Mouse (Mus musculus) heart, embryonic 14.5 days (tissue): ENCODE data around the gene Efna1. TPM values are rescaled to one million over a fixed set of nuclear protein-coding genes. Genes with fewer than 3 reads are reported as not detected.
A peak's percentile ranks its signal among the peaks of the same experiment; 100 is the strongest.

ENCODE experiments used
- ATAC-seq: fragments of 200-750 bp; cut with Nextera tagmentation; 2 replicates; pipeline ENCODE4 v1.8.0; 2017; ENCODE audit warnings: low read depth, moderate TSS enrichment; ENCODE audit not compliant: insufficient number of reproducible peaks, insufficient read depth, low FRiP score
- H3K27ac ChIP-seq, 2 experiments: fragments of 200-500 bp in 1 of 2; fragments of 300-500 bp in 1 of 2; sonication (generic) in 1 of 2; replicated peaks in 1 of 2; 2 replicates each; pipeline ENCODE4 v1.5.1; 2012 to 2014; ENCODE audit warnings: low read depth in 2 of 2, low read length in 2 of 2, control low read depth in 1 of 2, mild to moderate bottlenecking in 1 of 2, mixed read lengths in 1 of 2; ENCODE audit not compliant: control insufficient read depth in 1 of 2, insufficient read depth in 1 of 2
- H3K27me3 ChIP-seq: fragments of 300-500 bp; sonication (generic); 2 replicates; pipeline ENCODE4 v1.6.1; 2014; ENCODE audit warnings: mild to moderate bottlenecking, low read length, control low read depth; ENCODE audit not compliant: control insufficient read depth, insufficient read depth
- H3K36me3 ChIP-seq: fragments of 300-500 bp; sonication (generic); 2 replicates; pipeline ENCODE4 v1.6.1; 2014; ENCODE audit warnings: mild to moderate bottlenecking, control low read depth, low read length, mixed read lengths; ENCODE audit not compliant: control insufficient read depth, insufficient read depth
- H3K4me1 ChIP-seq, 2 experiments: fragments of 200-500 bp in 1 of 2; fragments of 300-500 bp in 1 of 2; sonication (generic) in 1 of 2; 2 replicates each; pipeline ENCODE4 v1.6.1; 2012 to 2014; ENCODE audit warnings: low read length in 2 of 2, control low read depth in 1 of 2, mixed read lengths in 1 of 2; ENCODE audit not compliant: control insufficient read depth in 2 of 2, insufficient read depth in 2 of 2
- H3K4me2 ChIP-seq: fragments of 300-500 bp; sonication (generic); 2 replicates; pipeline ENCODE4 v1.6.1; 2014; ENCODE audit warnings: mild to moderate bottlenecking, low read length
- H3K4me3 ChIP-seq, 2 experiments: fragments of 200-500 bp in 1 of 2; fragments of 300-500 bp in 1 of 2; sonication (generic) in 1 of 2; 2 replicates each; pipeline ENCODE4 v1.5.1; 2012 to 2014; ENCODE audit warnings: low read length in 2 of 2, mild to moderate bottlenecking in 2 of 2, control low read depth in 1 of 2, low read depth in 1 of 2, moderate library complexity in 1 of 2; ENCODE audit not compliant: control insufficient read depth in 1 of 2, insufficient read depth in 1 of 2
- H3K9ac ChIP-seq: fragments of 300-500 bp; sonication (generic); 2 replicates; pipeline ENCODE4 v1.6.1; 2014; ENCODE audit warnings: mild to moderate bottlenecking, low read length
- H3K9me3 ChIP-seq: fragments of 300-500 bp; sonication (generic); 2 replicates; pipeline ENCODE4 v1.6.1; 2016; ENCODE audit warnings: low read length, control low read depth; ENCODE audit not compliant: control insufficient read depth
- WGBS: fragments of 180-500 bp; shearing (Covaris S2); extraction: QIAGEN DNeasy Blood & Tissue Kit; methylation state at CpG from one replicate; pipeline ENCODE4 v1.1.7; 2014; 5-methylcytosine and 5-hydroxymethylcytosine counted together
- polyA plus RNA-seq: library from polyadenylated mRNA; unstranded; fragments of >200 nt; fragmentation: Nextera tagmentation; extraction: Ambion mirVana; gene quantifications from 2 replicates; pipeline ENCODE4 v1.2.1, GENCODE M21; 2014

Gene Efna1
- polyA plus RNA-seq, 1 experiment from 2014 or later: 38.4 TPM

GRCm38 (mm10) chr3:89243609-89244008, 37.3 kb downstream of the Efna1 start:
- ATAC-seq: no peak
- H3K9me3 ChIP-seq: no peaks in the 10 kb centered on the region
- H3K4me2 ChIP-seq: peak overlapping the region; percentile 39
- H3K27ac ChIP-seq: no peak overlapping the region
- peaks cover under 1% of the 10 kb centered on the region; the same call in 1 of the 2 replicates for H3K36me3 ChIP-seq
- peak overlapping the region; percentile 46 for H3K9ac ChIP-seq
- H3K27me3 ChIP-seq: peaks cover 25% of the 10 kb centered on the region
- H3K4me3 ChIP-seq: no peak overlapping the region
- 16% methylated on average over 14 of the region's 14 CpGs for WGBS
- peaks cover 8 to 29% of the 10 kb centered on the region in 2 experiments for H3K4me1 ChIP-seq

- no peak overlapping the region for H3K4me3 ChIP-seq
- no peaks in the 10 kb centered on the region for H3K9me3 ChIP-seq
- H3K27me3 ChIP-seq: peaks cover 25% of the 10 kb centered on the region
- H3K4me2 ChIP-seq: no peak overlapping the region
- H3K9ac ChIP-seq: no peak overlapping the region
- ATAC-seq: no peak
- 69% methylated on average over 9 of the region's 9 CpGs for WGBS
- H3K36me3 ChIP-seq: no peaks in the 10 kb centered on the region
- H3K27ac ChIP-seq: no peak overlapping the region
- peaks cover 8 to 29% of the 10 kb centered on the region in 2 experiments for H3K4me1 ChIP-seq
Measured at GRCm38 (mm10) chr3:89242331-89242895, 38.5 kb downstream of the Efna1 start.

- Histone ChIP-seq H3K9ac (no peak overlapping the region), H3K36me3 (no peaks in the 10 kb centered on the region), H3K4me1 (peaks cover 2 to 4% of the 10 kb centered on the region in 2 experiments), H3K9me3 (no peaks in the 10 kb centered on the region), H3K27me3 (peaks cover 6% of the 10 kb centered on the region; the same call in 1 of the 2 replicates), H3K4me3 (no peak overlapping the region), H3K27ac (no peak overlapping the region), H3K4me2 (no peak overlapping the region)
- WGBS: 54% methylated on average over 10 of the region's 12 CpGs
- no peak for ATAC-seq
Measured at GRCm38 (mm10) chr3:89238494-89238893, 42.4 kb downstream of the Efna1 start.

- Histone ChIP-seq H3K27me3 (no peaks in the 10 kb centered on the region), H3K36me3 (no peaks in the 10 kb centered on the region), H3K27ac (no peak overlapping the region), H3K4me3 (no peak overlapping the region), H3K9ac (no peak overlapping the region), H3K4me2 (no peak overlapping the region), H3K4me1 (peaks cover 9 to 12% of the 10 kb centered on the region in 2 experiments), H3K9me3 (no peaks in the 10 kb centered on the region)
- no peak for ATAC-seq
- WGBS: 92% methylated on average over 21 of the region's 21 CpGs
Measured at GRCm38 (mm10) chr3:89237682-89238081, 43.3 kb downstream of the Efna1 start.

GRCm38 (mm10) chr3:89236516-89236915, 44.4 kb downstream of the Efna1 start:
- 84% methylated on average over 10 of the region's 10 CpGs for WGBS

GRCm38 (mm10) chr3:89233562-89234110, 47.3 kb downstream of the Efna1 start:
- Histone ChIP-seq H3K27me3 (peaks cover 12% of the 10 kb centered on the region; the same call in 1 of the 2 replicates), H3K4me3 (no peak overlapping the region), H3K36me3 (no peaks in the 10 kb centered on the region), H3K9ac (peak overlapping the region; percentile 21; the same call in 1 of the 2 replicates), H3K9me3 (no peaks in the 10 kb centered on the region), H3K27ac (peak overlapping the region in 1 of 2 experiments; percentile 29; a peak in 1 of 4 replicates), H3K4me2 (no peak overlapping the region), H3K4me1 (peaks cover 9 to 14% of the 10 kb centered on the region in 2 experiments)
- peak; percentile 42; the same call in 1 of the 2 replicates for ATAC-seq
- WGBS: 44% methylated on average over 14 of the region's 14 CpGs

More at GRCm38 (mm10) chr3:89236516-89236915, 44.4 kb downstream of the Efna1 start:
- Histone ChIP-seq H3K9ac (no peak overlapping the region), H3K36me3 (no peaks in the 10 kb centered on the region), H3K9me3 (no peaks in the 10 kb centered on the region), H3K27ac (no peak overlapping the region), H3K4me2 (no peak overlapping the region), H3K27me3 (0 out of 2 replicates have a peak, but pooled peaks cover 5% of the 10 kb centered on the region), H3K4me3 (no peak overlapping the region), H3K4me1 (peaks cover 9 to 12% of the 10 kb centered on the region in 2 experiments)
- no peak for ATAC-seq

- Histone ChIP-seq H3K9me3 (no peaks in the 10 kb centered on the region), H3K27me3 (peaks cover 12% of the 10 kb centered on the region; the same call in 1 of the 2 replicates), H3K27ac (no peak overlapping the region), H3K36me3 (no peaks in the 10 kb centered on the region), H3K9ac (no peak overlapping the region), H3K4me3 (no peak overlapping the region), H3K4me2 (no peak overlapping the region), H3K4me1 (peaks cover 13 to 20% of the 10 kb centered on the region in 2 experiments)
- no peak for ATAC-seq
- 74% methylated on average over 6 of the region's 6 CpGs for WGBS
Measured at GRCm38 (mm10) chr3:89232614-89233013, 48.3 kb downstream of the Efna1 start.
